Mouse (Mus musculus) myocyte (in vitro differentiated cells): ENCODE results near the gene Iqcf3. TPM values are rescaled to one million over a fixed set of nuclear protein-coding genes. Genes with fewer than 3 reads are reported as not detected.

Experiments used
- H3K27me3 ChIP-seq: one replicate; pipeline ENCODE4 v1.6.1; 2011; ENCODE audit not compliant: control insufficient read depth, insufficient read depth, insufficient read length
- H3K36me3 ChIP-seq: one replicate; pipeline ENCODE4 v1.6.1; 2011; ENCODE audit not compliant: control insufficient read depth, insufficient read depth
- H3K4me2 ChIP-seq: one replicate; pipeline ENCODE4 v1.6.1; 2011; ENCODE audit warnings: low read depth, control low read depth
- H3K4me3 ChIP-seq: one replicate; pipeline ENCODE4 v1.5.1; 2011; ENCODE audit warnings: mild to moderate bottlenecking, control low read depth, moderate library complexity
- H3K79me2 ChIP-seq: one replicate; pipeline ENCODE4 v1.6.1; 2011; ENCODE audit not compliant: control insufficient read depth, insufficient read depth
- H3ac ChIP-seq: one replicate; pipeline ENCODE4 v1.6.1; 2011; ENCODE audit not compliant: control insufficient read depth, insufficient read length
- CEBPB ChIP-seq: IDR thresholded peaks from 2 replicates; pipeline ENCODE4 v1.6.1; 2011; ENCODE audit warnings: mild to moderate bottlenecking, moderate library complexity; ENCODE audit not compliant: poor library complexity, insufficient read depth, severe bottlenecking
- E2F4 ChIP-seq: IDR thresholded peaks from one replicate; pipeline ENCODE4 v1.6.1; 2011; ENCODE audit warnings: mild to moderate bottlenecking, control low read depth, moderate library complexity; ENCODE audit not compliant: insufficient read depth
- MAX ChIP-seq: IDR thresholded peaks from one replicate; pipeline ENCODE4 v1.6.1; 2011; ENCODE audit warnings: low read depth, mild to moderate bottlenecking, control low read depth
- MYOD1 ChIP-seq, 3 experiments: IDR thresholded peaks; one replicate each; pipeline ENCODE4 v1.6.1; 2011; ENCODE audit warnings: control low read depth in 2 of 3, low read depth in 2 of 3, mild to moderate bottlenecking in 2 of 3, moderate library complexity in 1 of 3; ENCODE audit not compliant: insufficient read length in 2 of 3, control insufficient read depth in 1 of 3
- MYOG ChIP-seq, 3 experiments: IDR thresholded peaks; one replicate each; pipeline ENCODE4 v1.6.1; 2011; ENCODE audit warnings: control low read depth in 2 of 3, low read depth in 2 of 3, mild to moderate bottlenecking in 2 of 3; ENCODE audit not compliant: insufficient read length in 2 of 3, control insufficient read depth in 1 of 3, insufficient read depth in 1 of 3
- POLR2A ChIP-seq: IDR thresholded peaks from one replicate; pipeline ENCODE4 v1.6.1; 2011; ENCODE audit warnings: low read depth, mild to moderate bottlenecking, control low read depth, moderate library complexity; ENCODE audit not compliant: insufficient read length
- POLR2AphosphoS2 ChIP-seq: IDR thresholded peaks from one replicate; pipeline ENCODE4 v1.6.1; 2011; ENCODE audit warnings: low read depth, control low read depth; ENCODE audit not compliant: insufficient read length
- REST ChIP-seq: IDR thresholded peaks from one replicate; pipeline ENCODE4 v1.6.1; 2011; ENCODE audit warnings: mild to moderate bottlenecking, control low read depth, moderate library complexity; ENCODE audit not compliant: insufficient read depth, insufficient read length
- SRF ChIP-seq: IDR thresholded peaks from one replicate; pipeline ENCODE4 v1.6.1; 2011; ENCODE audit warnings: low read depth; ENCODE audit not compliant: control insufficient read depth, insufficient read length
- TCF12 ChIP-seq: IDR thresholded peaks from one replicate; pipeline ENCODE4 v1.6.1; 2011; ENCODE audit warnings: mild to moderate bottlenecking, control low read depth; ENCODE audit not compliant: poor library complexity, insufficient read depth, severe bottlenecking
- TCF3 ChIP-seq: IDR thresholded peaks from one replicate; pipeline ENCODE4 v1.6.1; 2011; ENCODE audit warnings: low read depth, control low read depth; ENCODE audit not compliant: insufficient read length
- USF1 ChIP-seq: IDR thresholded peaks from one replicate; pipeline ENCODE4 v1.6.1; 2011; ENCODE audit warnings: low read depth, mild to moderate bottlenecking, control low read depth, moderate library complexity
- polyA plus RNA-seq: library from polyadenylated mRNA; unstranded; fragments of >200 nt; fragmentation: generic; extraction: Trizol; gene quantifications from one replicate; pipeline ENCODE4 v1.2.1, GENCODE M21; 2012; ENCODE audit warnings: missing spikeins

The Iqcf3 gene
- polyA plus RNA-seq, 1 experiment: not detected

GRCm38 (mm10) chr9:106477649-106478048, 83.8 kb downstream of the Iqcf3 start:
- Histone ChIP-seq H3K79me2 (peaks cover 8% of the 10 kb centered on the region), H3K27me3 (no peaks in the 10 kb centered on the region), H3K36me3 (peaks cover 5% of the 10 kb centered on the region), H3K4me2 (peak overlapping the region; percentile 84), H3ac (peak overlapping the region; percentile 36), H3K4me3 (peak overlapping the region; percentile 54)
- TF ChIP-seq CEBPB (no peak), REST (no peak)

GRCm38 (mm10) chr9:106476924-106477484, 84.4 kb downstream of the Iqcf3 start, which contains the start of gene Parp3:
Gene Parp3 (minus strand): TSS chr9:106476949.
- Histone ChIP-seq H3K4me2 (peak within 1 kb of the TSS; percentile 98), H3ac (peak within 1 kb of the TSS; percentile 36)
- TF ChIP-seq POLR2A (peak; percentile 63), POLR2AphosphoS2 (peak; percentile 24), MAX (peak; percentile 52), E2F4 (no peak)

GRCm38 (mm10) chr9:106476002-106476923, 85.2 kb downstream of the Iqcf3 start:
- Histone ChIP-seq H3K79me2 (peaks cover 8% of the 10 kb centered on the region), H3K4me3 (peak overlapping the region; percentile 54), H3ac (peak overlapping the region; percentile 19), H3K27me3 (no peaks in the 10 kb centered on the region), H3K36me3 (peaks cover 5% of the 10 kb centered on the region), H3K4me2 (peak overlapping the region; percentile 98)
- peak; percentile 15 for TF ChIP-seq POLR2AphosphoS2
- peak; percentile 37 for TF ChIP-seq POLR2A
- no peak for TF ChIP-seq MAX
- TF ChIP-seq USF1: peak; percentile 97

More at GRCm38 (mm10) chr9:106476924-106477484, 84.4 kb downstream of the Iqcf3 start, which contains the start of gene Parp3:
- H3K36me3 ChIP-seq: peaks cover 5% of the 10 kb centered on the region
- H3K27me3 ChIP-seq: no peaks in the 10 kb centered on the region
- H3K79me2 ChIP-seq: peaks cover 8% of the 10 kb centered on the region
- H3K4me3 ChIP-seq: peak within 1 kb of the TSS; percentile 54

- H3K4me2 ChIP-seq: peak within 1 kb of the TSS; percentile 98
- peak within 1 kb of the TSS; percentile 19 for H3ac ChIP-seq
- peaks cover 5% of the 10 kb centered on the region for H3K36me3 ChIP-seq
- peaks cover 8% of the 10 kb centered on the region for H3K79me2 ChIP-seq
- no peaks in the 10 kb centered on the region for H3K27me3 ChIP-seq
- peak within 1 kb of the TSS; percentile 54 for H3K4me3 ChIP-seq
- TF ChIP-seq MAX (no peak), SRF (no peak), POLR2A (no peak), POLR2AphosphoS2 (no peak), E2F4 (no peak), TCF12 (no peak)
These were observed 85.8 kb downstream of the Iqcf3 start, which contains the start of gene Rrp9 for GRCm38 (mm10) chr9:106475663-106476001. Gene Rrp9 (plus strand): TSS chr9:106475963.

- TF ChIP-seq SRF (no peak), MYOD1 (IDR thresholded peaks at IDR 0.05; ENCODE audit: control insufficient read depth in 1 of 3, insufficient read length in 2 of 3, low read depth in 2 of 3) (peak in 2 of 3 experiments; percentile 20 to 59), TCF3 (no peak), MYOG (IDR thresholded peaks at IDR 0.05; ENCODE audit: control insufficient read depth in 1 of 3, insufficient read depth in 1 of 3, insufficient read length in 2 of 3, low read depth in 2 of 3) (peak in 1 of 3 experiments; percentile 46), CEBPB (no peak), USF1 (no peak), E2F4 (no peak), POLR2A (peak; percentile 46), MAX (no peak), POLR2AphosphoS2 (no peak), REST (no peak), TCF12 (no peak)
- H3K79me2 ChIP-seq: peaks cover 8% of the 10 kb centered on the region
- H3K27me3 ChIP-seq: no peaks in the 10 kb centered on the region
- no peaks in the 10 kb centered on the region for H3K36me3 ChIP-seq
- no peak overlapping the region for H3ac ChIP-seq
- peak overlapping the region; percentile 54 for H3K4me3 ChIP-seq
- H3K4me2 ChIP-seq: peak overlapping the region; percentile 98
These were observed 86.4 kb downstream of the Iqcf3 start for GRCm38 (mm10) chr9:106475046-106475445.
